Mouse (Mus musculus): ENCODE measurements around the gene Cpn2.

DNA sequence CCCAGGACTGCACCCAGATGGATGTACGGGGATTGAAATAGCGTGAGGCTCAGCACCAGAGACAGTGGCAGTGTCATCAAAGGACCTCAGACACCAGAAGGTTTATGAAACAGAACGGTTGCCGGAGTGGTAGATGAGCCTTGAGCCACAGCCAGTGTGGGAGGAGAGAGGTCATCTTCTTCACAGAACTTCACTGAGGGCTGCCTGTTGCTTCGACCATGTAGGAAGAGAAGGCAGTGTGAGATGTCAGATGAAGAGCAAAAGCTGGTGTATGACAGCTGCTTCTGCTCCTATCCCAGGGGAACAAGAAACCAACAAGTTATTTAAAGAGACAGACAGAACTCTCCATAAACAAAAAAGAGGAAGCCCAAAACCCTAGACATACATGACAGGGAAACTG is 36.9 kb upstream of the Cpn2 start:
- TF ChIP-seq CTCF (IDR thresholded peaks at IDR 0.05; ENCODE audit: control insufficient read depth, insufficient read depth, insufficient read length) (no peak), USF1 (IDR thresholded peaks at IDR 0.05; ENCODE audit: low read depth) (no peak), MAX (IDR thresholded peaks at IDR 0.05) (no peak), CEBPB (IDR thresholded peaks at IDR 0.05; ENCODE audit: low read depth) (no peak), MYOG (IDR thresholded peaks at IDR 0.05; ENCODE audit: control insufficient read depth, extremely low read depth, insufficient read length) (no peak), MYOD1 (IDR thresholded peaks at IDR 0.05; ENCODE audit: control insufficient read depth, insufficient read length, low read depth) (no peak)
